Mouse (Mus musculus) heart, embryonic 13.5 days (tissue): ENCODE results near the gene Gm7356. TPM values are rescaled to one million over a fixed set of nuclear protein-coding genes. Genes with fewer than 3 reads are reported as not detected.

Experiments
- polyA plus RNA-seq: library from polyadenylated mRNA; unstranded; fragments of >200 nt; fragmentation: Nextera tagmentation; extraction: Ambion mirVana; gene quantifications from 2 replicates; pipeline ENCODE4 v1.2.1, GENCODE M21; 2015

The Gm7356 gene
- polyA plus RNA-seq, 1 experiment from 2014 or later = not detected

Other genes with a start within 250 kb of the Gm7356 start
- gene Afdn, start 243.2 kb downstream of the Gm7356 start, polyA plus RNA-seq = 54.6 and 59.0 TPM in 2 replicates
- 4.4 and 4.7 TPM in 2 replicates for gene Tcte2, start 241.9 kb downstream of the Gm7356 start, polyA plus RNA-seq
- gene Gm7168, start 55.3 kb downstream of the Gm7356 start, polyA plus RNA-seq = not detected in 2 replicates
- not detected in 2 replicates for gene Gm7358, start 55.8 kb upstream of the Gm7356 start, polyA plus RNA-seq
- gene Dact2, start 200.6 kb upstream of the Gm7356 start, polyA plus RNA-seq = 1.5 and 2.6 TPM in 2 replicates